8 mouse cellular contexts compared by ENCODE assay signal in genomic region chr3:123116903-123117302, GRCm38 (mm10).
DNase-seq lines count a peak whose midpoint lies in the region; ATAC-seq lines count a peak whose summit lies in the region.

No protein-coding gene starts in this region.

- H3K27ac ChIP-seq in kidney, embryonic 15.5 days, result no peak overlapping the region
- peak overlapping the region; percentile 34; the same call in 1 of the 2 replicates for H3K27ac ChIP-seq in brown adipose tissue, adult 24 weeks (replicated peaks; ENCODE audit: low read depth, low read length)
- peak overlapping the region; percentile 66 for H3K27ac ChIP-seq in heart, embryonic 13.5 days (replicated peaks)

- intact Hi-C loops in left cerebral cortex, postnatal 14 days (cut with DNase I), result no loop called here

- H3K9ac ChIP-seq in kidney, embryonic 15.5 days, result no peak overlapping the region
- peak overlapping the region; percentile 76 for H3K9ac ChIP-seq in heart, embryonic 13.5 days

- peak overlapping the region; percentile 55 for H3K4me2 ChIP-seq in kidney, embryonic 15.5 days
- H3K4me2 ChIP-seq in heart, embryonic 13.5 days, result peak overlapping the region; percentile 64

- DNase-seq in kidney, adult 18-20 months, result no peak
- DNase-seq in layer of hippocampus, adult 8-10 months (ENCODE audit: low spot score in 2 of 2), result no peak
- DNase-seq in left cerebral cortex, postnatal 14 days (ENCODE audit: low spot score in 2 of 2), result no peak

- no peaks in the 10 kb centered on the region for H3K27me3 ChIP-seq in kidney, embryonic 15.5 days
- no peaks in the 10 kb centered on the region for H3K27me3 ChIP-seq in heart, embryonic 13.5 days (replicated peaks)

- H3K4me1 ChIP-seq in kidney, embryonic 15.5 days, result peaks cover 10% of the 10 kb centered on the region
- H3K4me1 ChIP-seq in brown adipose tissue, adult 24 weeks (ENCODE audit: control insufficient read depth, insufficient read depth, insufficient read length, low read length), result peaks cover 6% of the 10 kb centered on the region
- H3K4me1 ChIP-seq in heart, embryonic 13.5 days, result peaks cover 34% of the 10 kb centered on the region

- no peaks in the 10 kb centered on the region for H3K9me3 ChIP-seq in kidney, embryonic 15.5 days (replicated peaks)
- no peaks in the 10 kb centered on the region for H3K9me3 ChIP-seq in heart, embryonic 13.5 days

- WGBS in kidney, embryonic 15.5 days, result 25% methylated on average over 16 of the region's 16 CpGs
- 17% methylated on average over 16 of the region's 16 CpGs for WGBS in heart, embryonic 13.5 days

- peak; percentile 64 for ATAC-seq in kidney, embryonic 15.5 days (replicated peaks; ENCODE audit: low FRiP score)
- ATAC-seq in heart, embryonic 13.5 days (ENCODE audit: extremely low read depth, insufficient number of reproducible peaks, low FRiP score, low TSS enrichment), result no peak; the same call in 1 of the 2 replicates
- ATAC-seq in megakaryocyte, adult 5-6 weeks (ENCODE audit: poor library complexity, severe bottlenecking), result peak; percentile 73
- ATAC-seq in cerebellum, adult (ENCODE audit: insufficient number of reproducible peaks, low FRiP score, low TSS enrichment), result no peak

- peaks cover 11% of the 10 kb centered on the region; the same call in 1 of the 2 replicates for H3K36me3 ChIP-seq in kidney, embryonic 15.5 days
- peaks cover 26% of the 10 kb centered on the region for H3K36me3 ChIP-seq in heart, embryonic 13.5 days

- H3K4me3 ChIP-seq in kidney, embryonic 15.5 days (replicated peaks), result peak overlapping the region; percentile 27
- H3K4me3 ChIP-seq in brown adipose tissue, adult 24 weeks (ENCODE audit: insufficient read depth, low read depth, low read length), result peak overlapping the region; percentile 42
- H3K4me3 ChIP-seq in heart, embryonic 13.5 days, result peak overlapping the region; percentile 47

Comparison
In these comparisons a context has a peak if more than half of its experiments do, and no peak if none do; other contexts are left out.
1. ATAC-seq: peak in kidney, embryonic 15.5 days (single experiment) and megakaryocyte, adult 5-6 weeks (single experiment); none in heart, embryonic 13.5 days (single experiment) and cerebellum, adult (single experiment).
2. Peak in every context shown above with its lines, with median percentiles within 50 percentile points of each other: H3K4me3 ChIP-seq.